Mouse (Mus musculus) C2C12 (cell line): ENCODE data around the gene Nepn. TPM values are rescaled to one million over a fixed set of nuclear protein-coding genes. Genes with fewer than 3 reads are reported as not detected.
"Not testable (repeated sequence)": the region's sequence is repeated elsewhere in the genome, so short reads cannot be mapped to it uniquely, and the experiment has no call there.

Source experiments
- H3K27me3 ChIP-seq: one replicate; pipeline ENCODE4 v1.6.1; 2011; ENCODE audit not compliant: control insufficient read depth, insufficient read depth, insufficient read length
- H3K36me3 ChIP-seq: one replicate; pipeline ENCODE4 v1.6.1; 2011; ENCODE audit not compliant: control insufficient read depth, insufficient read depth
- H3K4me3 ChIP-seq: one replicate; pipeline ENCODE4 v1.5.1; 2011; ENCODE audit warnings: mild to moderate bottlenecking, control low read depth; ENCODE audit not compliant: poor library complexity, insufficient read depth, severe bottlenecking
- H3K79me2 ChIP-seq: one replicate; pipeline ENCODE4 v1.6.1; 2011; ENCODE audit not compliant: control insufficient read depth, insufficient read depth
- H3K79me3 ChIP-seq: one replicate; pipeline ENCODE4 v1.6.1; 2011; ENCODE audit warnings: low read depth, control low read depth
- H3ac ChIP-seq: one replicate; pipeline ENCODE3; 2011; ENCODE audit warnings: low read depth; ENCODE audit not compliant: control insufficient read depth, insufficient read length
- CEBPB ChIP-seq: IDR thresholded peaks from one replicate; pipeline ENCODE4 v1.6.1; 2011; ENCODE audit warnings: low read depth, mild to moderate bottlenecking, control low read depth, moderate library complexity
- CTCF ChIP-seq: IDR thresholded peaks from one replicate; pipeline ENCODE4 v1.5.1; 2011; ENCODE audit not compliant: control insufficient read depth, insufficient read depth, insufficient read length
- FOSL1 ChIP-seq: IDR thresholded peaks from one replicate; pipeline ENCODE4 v1.8.0; 2011; ENCODE audit warnings: mild to moderate bottlenecking, low read length; ENCODE audit not compliant: poor library complexity, insufficient read depth, severe bottlenecking
- MAX ChIP-seq: IDR thresholded peaks from one replicate; pipeline ENCODE4 v1.6.1; 2011; ENCODE audit warnings: mild to moderate bottlenecking, control low read depth
- MYOD1 ChIP-seq: IDR thresholded peaks from one replicate; pipeline ENCODE4 v1.6.1; 2011; ENCODE audit warnings: low read depth; ENCODE audit not compliant: control insufficient read depth, insufficient read length
- MYOG ChIP-seq: IDR thresholded peaks from one replicate; pipeline ENCODE4 v1.6.1; 2011; ENCODE audit not compliant: control insufficient read depth, insufficient read length; ENCODE audit errors: extremely low read depth
- USF1 ChIP-seq: IDR thresholded peaks from one replicate; pipeline ENCODE4 v1.6.1; 2011; ENCODE audit warnings: low read depth, mild to moderate bottlenecking, control low read depth, moderate library complexity
- long read RNA-seq, 2 experiments: library from polyadenylated mRNA; unstranded; transcript quantifications; one replicate each; pipeline ENCODE4 v2.0.0; 2019 to 2020
- polyA plus RNA-seq: library from polyadenylated mRNA; unstranded; fragments of >200 nt; fragmentation: generic; extraction: Trizol; gene quantifications from one replicate; pipeline ENCODE4 v1.2.1, GENCODE M21; 2012; ENCODE audit warnings: missing spikeins

Nepn gene
- polyA plus RNA-seq: not detected
- long read RNA-seq, experiment 1: 0 reads
- long read RNA-seq, experiment 2: 0 reads

- TF ChIP-seq MAX: no peak
- TF ChIP-seq FOSL1: no peak
- TF ChIP-seq MYOD1: no peak
- TF ChIP-seq MYOG: no peak
- no peak for TF ChIP-seq USF1
- TF ChIP-seq CTCF: no peak
- no peak for TF ChIP-seq CEBPB
- Histone ChIP-seq H3K36me3 (no peaks in the 10 kb centered on the region), H3K4me3 (no peak within 1 kb of the TSS), H3K27me3 (no peaks in the 10 kb centered on the region), H3K79me2 (no peaks in the 10 kb centered on the region), H3K79me3 (no peaks in the 10 kb centered on the region), H3ac (no peak within 1 kb of the TSS)
Measured at GRCm38 (mm10) chr10:52388922-52389430, at the start of gene Nepn. Gene Nepn (plus strand): TSS chr10:52388972.

- H3ac ChIP-seq, H3K79me2 ChIP-seq, H3K4me3 ChIP-seq, H3K27me3 ChIP-seq, H3K79me3 ChIP-seq: not testable (repeated sequence)
- peaks cover 48% of the 10 kb centered on the region for H3K36me3 ChIP-seq
Measured at GRCm38 (mm10) chr10:52343324-52343723, 45.4 kb upstream of the Nepn start.

GRCm38 (mm10) chr10:52353184-52353583, 35.6 kb upstream of the Nepn start:
- H3ac ChIP-seq: no peak overlapping the region
- H3K27me3 ChIP-seq: no peaks in the 10 kb centered on the region
- no peak overlapping the region for H3K4me3 ChIP-seq
- no peaks in the 10 kb centered on the region for H3K79me2 ChIP-seq
- peaks cover 51% of the 10 kb centered on the region for H3K36me3 ChIP-seq
- TF ChIP-seq MYOG: no peak
- no peak for TF ChIP-seq CTCF
- no peak for TF ChIP-seq CEBPB
- no peak for TF ChIP-seq USF1
- TF ChIP-seq FOSL1: no peak
- no peak for TF ChIP-seq MYOD1
- TF ChIP-seq MAX: no peak
- no peaks in the 10 kb centered on the region for H3K79me3 ChIP-seq

- H3K79me2 ChIP-seq: peaks cover 10% of the 10 kb centered on the region
- no peak within 1 kb of the TSS for H3K4me3 ChIP-seq
- no peak within 1 kb of the TSS for H3ac ChIP-seq
- H3K36me3 ChIP-seq: peaks cover 16% of the 10 kb centered on the region
- no peaks in the 10 kb centered on the region for H3K27me3 ChIP-seq
- H3K79me3 ChIP-seq: peaks cover 7% of the 10 kb centered on the region
- no peak for TF ChIP-seq MYOG
- TF ChIP-seq USF1: no peak
Measured at GRCm38 (mm10) chr10:52358467-52358866, 30.3 kb upstream of the Nepn start, which contains the start of gene Gm26741. Gene Gm26741 (plus strand): TSS chr10:52358767.

GRCm38 (mm10) chr10:52360241-52360735, 28.5 kb upstream of the Nepn start:
- Histone ChIP-seq H3K79me3 (peaks cover 10% of the 10 kb centered on the region), H3K27me3 (no peaks in the 10 kb centered on the region), H3K79me2 (peaks cover 26% of the 10 kb centered on the region), H3ac (no peak overlapping the region), H3K36me3 (peaks cover 7% of the 10 kb centered on the region), H3K4me3 (no peak overlapping the region)
- TF ChIP-seq MYOG (no peak), CEBPB (no peak), MYOD1 (no peak), FOSL1 (no peak), MAX (no peak), CTCF (no peak), USF1 (no peak)

GRCm38 (mm10) chr10:52360862-52361609, 27.7 kb upstream of the Nepn start:
- Histone ChIP-seq H3K79me2 (peaks cover 26% of the 10 kb centered on the region), H3K36me3 (peaks cover 7% of the 10 kb centered on the region), H3K27me3 (no peaks in the 10 kb centered on the region), H3ac (no peak overlapping the region), H3K4me3 (no peak overlapping the region), H3K79me3 (peaks cover 10% of the 10 kb centered on the region)
- no peak for TF ChIP-seq CEBPB
- no peak for TF ChIP-seq MYOG
- no peak for TF ChIP-seq FOSL1
- TF ChIP-seq CTCF: no peak
